Mouse (Mus musculus) bone marrow macrophage, adult 2 months (primary cell): ENCODE results near the gene Clnk.

Experiments
- CTCF ChIP-seq: IDR thresholded peaks from 2 replicates; pipeline ENCODE4 v1.5.1; 2012; ENCODE audit warnings: low read depth, mild to moderate bottlenecking, low read length, moderate library complexity
- POLR2A ChIP-seq: IDR thresholded peaks from 2 replicates; pipeline ENCODE4 v1.6.1; 2012; ENCODE audit warnings: mild to moderate bottlenecking, low read depth, low read length, borderline replicate concordance

- TF ChIP-seq CTCF (no peak), POLR2A (no peak)
These were observed 63.1 kb downstream of the Clnk start for GRCm38 (mm10) chr5:38813391-38814109.
